Mouse (Mus musculus): ENCODE results near the gene Fut4. TPM values are rescaled to one million over a fixed set of nuclear protein-coding genes. Genes with fewer than 3 reads are reported as not detected.

Gene Fut4
- polyA plus RNA-seq, 1 experiment from 2014 or later = 3.8 TPM

Other genes with a start within 250 kb of the Fut4 start
- gene Amotl1, start 107.3 kb downstream of the Fut4 start, polyA plus RNA-seq (2015; fragmentation: Nextera tagmentation; extraction: Ambion mirVana) = 33.3 and 35.3 TPM in 2 replicates
- gene Piwil4, start 11.7 kb downstream of the Fut4 start, polyA plus RNA-seq (2015; fragmentation: Nextera tagmentation; extraction: Ambion mirVana) = 0.11 TPM in 1 of 2 replicates, not detected in the other
- 0.39 and 0.55 TPM in 2 replicates for gene 1700012B09Rik, start 18.6 kb upstream of the Fut4 start, polyA plus RNA-seq (2015; fragmentation: Nextera tagmentation; extraction: Ambion mirVana)
- gene Mre11a, start 32.3 kb upstream of the Fut4 start, polyA plus RNA-seq (2015; fragmentation: Nextera tagmentation; extraction: Ambion mirVana) = 23.7 and 28.4 TPM in 2 replicates
- 44.4 and 46.7 TPM in 2 replicates for gene Ankrd49, start 32.5 kb upstream of the Fut4 start, polyA plus RNA-seq (2015; fragmentation: Nextera tagmentation; extraction: Ambion mirVana)
- gene Gpr83, start 107.8 kb upstream of the Fut4 start, polyA plus RNA-seq (2015; fragmentation: Nextera tagmentation; extraction: Ambion mirVana) = 2.5 and 2.6 TPM in 2 replicates
- 0.33 and 0.34 TPM in 2 replicates for gene Izumo1r, start 151.6 kb upstream of the Fut4 start, polyA plus RNA-seq (2015; fragmentation: Nextera tagmentation; extraction: Ambion mirVana)